Mouse (Mus musculus) CD8-positive naive resting alpha-beta T cell, adult 57 days (primary cell): ENCODE data around the gene Opn3. TPM values are rescaled to one million over a fixed set of nuclear protein-coding genes. Genes with fewer than 3 reads are reported as not detected.

Experiments
- total RNA-seq: library from RNA; stranded (reverse); gene quantifications from one replicate; pipeline ENCODE4 v1.2.4, GENCODE M21; 2023

The Opn3 gene
- total RNA-seq = 0.40 TPM

DNA sequence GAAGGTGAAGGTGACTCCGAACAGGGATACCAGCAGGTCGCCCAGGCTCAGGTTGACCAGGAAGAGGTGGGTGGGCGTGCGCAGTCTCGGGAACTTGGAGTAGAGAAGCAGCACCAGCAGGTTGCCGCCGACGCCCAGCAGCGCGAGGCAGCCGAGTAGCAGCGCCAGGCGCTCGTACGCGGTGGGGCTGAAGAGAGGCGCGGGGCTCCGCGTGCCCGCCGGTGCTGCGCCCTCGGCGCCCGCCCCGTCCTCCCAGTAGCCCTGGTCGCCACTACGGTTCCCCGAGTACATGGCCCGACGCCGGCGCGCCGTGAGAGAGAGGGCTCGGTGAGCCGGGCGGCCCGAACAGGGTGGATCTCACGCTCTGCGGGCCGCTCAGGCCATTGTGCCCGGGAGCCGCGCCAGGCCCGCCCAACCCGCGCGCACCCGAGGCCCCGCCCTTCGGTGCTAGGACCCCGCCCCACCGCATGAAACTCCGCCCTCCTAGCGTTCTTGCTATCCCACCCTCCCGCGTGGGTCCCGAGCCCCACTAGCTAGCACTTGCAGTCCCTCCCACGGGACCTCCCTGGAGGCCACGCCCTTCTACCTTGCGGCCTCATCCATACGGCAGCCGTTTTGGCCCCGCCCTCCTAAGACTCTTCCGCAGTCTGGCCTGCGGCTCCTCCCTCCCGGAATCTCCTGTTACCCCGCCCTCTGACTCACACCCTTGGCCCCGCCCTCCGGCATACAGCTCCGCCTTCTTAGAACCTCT lies at the start of gene Opn3, which contains the start of gene Chml:
Gene Opn3 (minus strand): TSS at position 531 of the 751 bp plus-strand sequence.
Gene Chml (minus strand): TSS at position 656 of the 751 bp plus-strand sequence.

GRCm38 (mm10) chr1:175698293-175698692 lies 5.7 kb upstream of the Opn3 start, which contains the start of gene Wdr64:
TSS of gene Wdr64 (plus strand) at chr1:175698593.

GRCm38 (mm10) chr1:175625257-175625879 lies 67.2 kb downstream of the Opn3 start, which contains the start of gene Fh1:
TSS of gene Fh1 (minus strand) at chr1:175625635.

DNA sequence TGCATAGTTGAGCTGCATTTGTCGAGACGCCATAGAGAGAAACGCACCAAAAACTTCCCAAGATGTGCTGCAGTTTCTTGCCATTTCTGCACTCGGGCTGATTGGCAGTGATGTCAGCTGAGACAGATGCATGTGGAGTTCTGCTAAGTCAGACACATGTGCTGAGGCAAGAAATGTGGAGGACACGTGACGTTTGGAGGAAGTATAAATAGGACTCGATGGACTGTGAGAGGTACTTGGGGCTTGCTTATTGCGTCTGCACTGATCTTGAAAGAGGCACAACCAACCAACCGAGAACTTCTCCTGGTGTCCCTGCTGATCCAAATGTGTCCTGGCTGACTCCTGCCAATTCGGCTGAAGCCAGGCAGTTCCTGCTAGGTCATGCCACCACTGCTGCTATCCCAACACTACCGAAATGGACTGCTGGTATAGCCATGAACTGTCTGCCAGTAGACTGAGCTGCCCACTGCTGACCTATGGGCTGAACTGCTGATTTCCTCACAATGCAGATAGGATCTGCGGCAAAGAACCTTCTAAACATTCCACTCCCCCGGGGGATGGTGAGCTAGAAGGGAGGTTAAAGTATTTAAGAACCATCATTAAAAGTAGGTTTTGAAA lies 72.7 kb downstream of the Opn3 start, which contains the start of gene Kmo:
Gene Kmo (plus strand): TSS at position 568 of the 618 bp plus-strand sequence.

Other genes with a start within 250 kb of the Opn3 start
- gene Rgs7, start 200.3 kb downstream of the Opn3 start, total RNA-seq = not detected
- gene Kmo, start 72.4 kb downstream of the Opn3 start, total RNA-seq = 9.3 TPM
- 23.1 TPM for gene Fh1, start 67.1 kb downstream of the Opn3 start, total RNA-seq
- 5.8 TPM for gene Chml, start 125 bp upstream of the Opn3 start, total RNA-seq
- not detected for gene Wdr64, start 5.8 kb upstream of the Opn3 start, total RNA-seq
- gene Exo1, start 187.8 kb upstream of the Opn3 start, total RNA-seq = 3.6 TPM
- not detected for gene Gm38100, start 227.6 kb upstream of the Opn3 start, total RNA-seq